Mouse (Mus musculus) cerebellum, adult 11 months (tissue): Measurements from ENCODE around the gene Msi2.

Experiments
- DNase-seq: peaks from one replicate; pipeline ENCODE4 v3.0.0; 2022

The Msi2 gene

GRCm38 (mm10) chr11:88474889-88475440 is 243.3 kb downstream of the Msi2 start:
- DNase-seq: no peak

- no peak for DNase-seq
Measured at GRCm38 (mm10) chr11:88472731-88473130, 245.6 kb downstream of the Msi2 start.

- no peak for DNase-seq
Measured at GRCm38 (mm10) chr11:88471981-88472647, 246.2 kb downstream of the Msi2 start.

- no peak for DNase-seq
Measured at GRCm38 (mm10) chr11:88470599-88470998, 247.7 kb downstream of the Msi2 start.

- no peak for DNase-seq
Measured at GRCm38 (mm10) chr11:88468996-88469395, 249.3 kb downstream of the Msi2 start.

- DNase-seq: no peak
Measured at GRCm38 (mm10) chr11:88467498-88468245, 250.6 kb downstream of the Msi2 start.

GRCm38 (mm10) chr11:88463951-88464350 is 254.4 kb downstream of the Msi2 start:
- DNase-seq: no peak

- DNase-seq: no peak
Measured at GRCm38 (mm10) chr11:88462789-88463188, 255.5 kb downstream of the Msi2 start.

- no peak for DNase-seq
Measured at GRCm38 (mm10) chr11:88461601-88462000, 256.7 kb downstream of the Msi2 start.

- DNase-seq: no peak
Measured at GRCm38 (mm10) chr11:88459946-88460736, 258.2 kb downstream of the Msi2 start.

GRCm38 (mm10) chr11:88457241-88457738 is 261.0 kb downstream of the Msi2 start:
- DNase-seq: no peak

- DNase-seq: no peak
Measured at GRCm38 (mm10) chr11:88454867-88455806, 263.2 kb downstream of the Msi2 start.

- DNase-seq: no peak
Measured at GRCm38 (mm10) chr11:88449180-88449579, 269.1 kb downstream of the Msi2 start.

- DNase-seq: no peak
Measured at GRCm38 (mm10) chr11:88448571-88448970, 269.7 kb downstream of the Msi2 start.

- no peak for DNase-seq
Measured at GRCm38 (mm10) chr11:88447350-88447749, 271.0 kb downstream of the Msi2 start.

GRCm38 (mm10) chr11:88443905-88444304 is 274.4 kb downstream of the Msi2 start:
- DNase-seq: no peak

- no peak for DNase-seq
Measured at GRCm38 (mm10) chr11:88443291-88443690, 275.0 kb downstream of the Msi2 start.

GRCm38 (mm10) chr11:88441871-88442740 is 276.2 kb downstream of the Msi2 start:
- DNase-seq: no peak

- DNase-seq: no peak
Measured at GRCm38 (mm10) chr11:88438659-88439058, 279.7 kb downstream of the Msi2 start.

- DNase-seq: no peak
Measured at GRCm38 (mm10) chr11:88436596-88436995, 281.7 kb downstream of the Msi2 start.

- DNase-seq: no peak
Measured at GRCm38 (mm10) chr11:88435543-88435942, 282.8 kb downstream of the Msi2 start.
